Mouse (Mus musculus): ENCODE data around the gene Nrde2.
"Not testable (repeated sequence)": the region's sequence is repeated elsewhere in the genome, so short reads cannot be mapped to it uniquely, and the experiment has no call there.

Nrde2 gene

DNA sequence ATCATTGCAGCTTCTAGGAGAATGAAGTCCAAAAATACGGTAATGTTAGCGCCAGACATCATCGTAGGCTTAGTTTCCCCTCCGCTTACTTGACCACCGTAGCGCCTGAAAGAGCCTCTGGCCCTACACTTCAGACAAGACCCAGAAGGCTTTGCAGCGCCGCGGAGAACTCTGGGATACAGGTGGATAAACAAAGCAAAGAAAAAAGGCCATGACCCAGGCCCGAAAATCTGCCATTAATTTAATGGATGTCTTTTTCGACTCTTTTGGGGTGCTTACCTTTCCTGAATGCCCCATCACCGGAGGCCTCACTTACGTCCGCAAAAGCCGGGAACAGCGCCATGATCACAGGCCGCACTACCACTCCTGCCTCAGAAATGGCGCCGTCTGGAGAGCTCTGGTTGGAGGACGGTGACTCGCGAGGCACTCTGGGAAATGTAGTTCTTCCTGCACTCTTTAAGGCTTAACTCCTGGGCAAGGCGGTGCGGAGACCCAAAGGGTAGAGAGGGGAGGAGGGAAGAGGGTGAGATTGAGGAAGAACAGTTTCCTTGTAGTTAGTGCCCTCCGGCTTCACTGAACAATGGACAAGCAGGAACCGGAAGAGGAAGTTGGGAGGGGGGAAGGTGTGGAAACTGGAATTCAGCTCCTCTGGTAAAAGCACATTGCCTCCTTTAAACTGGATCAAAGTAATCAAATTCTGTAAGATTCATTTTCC lies at the start of gene Nrde2:
Gene Nrde2 (minus strand): TSS at position 393 of the 715 bp plus-strand sequence.
- DNase-seq (ENCODE audit: low read depth, low spot score), result peak; percentile 80

DNA sequence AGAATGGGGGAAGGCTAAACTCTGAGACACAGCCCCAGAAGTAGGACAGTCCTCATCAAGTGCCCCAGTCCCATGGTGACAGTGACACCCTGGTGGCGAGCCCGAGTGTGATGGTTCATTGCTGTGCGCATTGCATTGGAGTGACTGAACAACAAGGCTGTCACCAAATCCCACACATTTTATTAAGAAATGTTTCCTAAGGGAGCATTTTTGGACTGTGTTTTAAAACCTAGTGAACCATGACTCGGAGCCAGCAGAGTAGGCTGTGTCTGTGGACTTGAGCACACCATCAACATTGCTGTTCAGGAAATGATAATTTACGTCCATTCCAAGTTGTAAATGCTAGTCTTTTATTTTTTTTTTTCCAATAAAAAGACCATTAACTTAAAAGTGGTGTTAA lies 47.5 kb upstream of the Nrde2 start:
- DNase-seq (ENCODE audit: low read depth, low spot score), result no peak

DNA sequence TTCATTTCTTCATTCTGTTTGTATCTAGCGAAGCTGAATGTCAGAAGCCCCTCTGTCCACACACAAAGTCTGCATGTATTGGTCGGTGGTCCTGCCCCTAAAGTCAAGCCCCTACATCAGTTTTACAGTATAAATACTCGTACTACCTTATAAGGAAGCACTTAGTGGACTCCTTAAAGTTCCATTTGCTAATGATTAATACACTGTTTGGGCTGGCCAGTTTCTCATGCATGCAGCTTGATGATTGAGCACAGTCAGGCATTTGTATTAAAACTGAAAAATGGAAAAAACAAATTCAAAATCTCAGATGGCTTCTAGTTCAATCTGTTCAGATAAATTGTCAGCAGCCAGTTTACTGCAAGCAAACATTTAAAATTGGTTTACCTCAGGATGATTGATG lies 47.1 kb upstream of the Nrde2 start:
- no peak for DNase-seq (ENCODE audit: low read depth, low spot score)

DNA sequence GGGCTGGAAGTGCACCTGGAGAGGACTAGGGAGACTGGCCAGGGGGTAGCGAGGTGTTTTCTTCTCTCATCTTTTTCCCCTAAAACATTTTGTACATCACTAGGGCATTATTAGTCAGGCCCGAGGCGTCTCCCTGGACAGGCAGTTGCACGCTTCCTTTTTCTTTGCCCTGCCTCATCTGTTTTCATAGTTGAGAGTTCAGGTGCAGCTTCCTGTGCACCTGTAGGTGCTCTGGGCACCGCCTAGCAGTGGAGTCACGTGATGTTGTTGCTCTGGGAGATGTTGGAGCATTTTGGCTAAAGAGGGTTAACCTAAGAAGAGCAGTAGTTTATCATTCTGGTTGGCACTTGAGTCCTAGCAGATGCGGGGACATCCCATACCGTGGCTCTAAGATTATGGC lies 45.7 kb upstream of the Nrde2 start:
- no peak for DNase-seq (ENCODE audit: low read depth, low spot score)

DNA sequence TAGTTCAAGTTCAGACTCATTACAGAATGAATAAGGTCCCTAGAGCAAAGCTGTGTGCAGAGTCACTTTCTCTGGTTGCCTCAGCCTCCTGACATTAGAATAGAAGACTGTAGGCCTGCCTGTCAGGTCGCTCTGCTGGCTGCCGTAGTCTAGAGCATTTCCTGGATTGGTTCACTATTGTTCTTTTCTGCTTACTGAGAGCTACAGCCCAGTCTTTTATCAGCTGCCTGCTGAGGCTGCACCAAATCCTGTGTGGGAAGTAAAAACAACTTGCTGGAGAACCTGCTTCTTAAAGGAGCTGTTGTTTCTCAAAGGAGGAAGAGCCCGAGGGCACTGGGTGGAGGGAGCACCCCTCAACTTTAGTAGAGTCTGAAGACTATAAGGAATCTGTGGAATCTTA lies 44.3 kb upstream of the Nrde2 start:
- DNase-seq (ENCODE audit: low read depth, low spot score), result no peak

DNA sequence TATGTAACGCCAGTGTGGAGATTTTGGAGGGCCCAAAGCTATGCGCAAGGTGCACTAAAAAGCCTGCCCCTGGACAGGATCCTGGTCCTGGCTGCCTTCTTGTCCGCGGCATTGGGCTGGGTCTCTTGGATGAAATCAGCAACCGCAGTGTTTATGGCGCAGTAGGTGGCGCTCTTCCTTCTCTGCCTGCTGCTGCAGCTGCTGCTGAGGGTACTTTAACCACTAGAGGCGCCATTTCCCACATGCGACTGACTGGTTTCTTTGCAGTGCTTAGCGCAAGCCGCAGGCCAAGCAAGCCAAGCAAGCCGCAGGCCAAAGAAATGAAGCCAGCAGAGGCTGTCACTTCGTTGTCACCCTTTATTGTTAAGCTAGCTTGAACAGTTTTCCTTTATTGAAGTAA lies 42.4 kb upstream of the Nrde2 start:
- DNase-seq (ENCODE audit: low read depth, low spot score), result peak; percentile 94

DNA sequence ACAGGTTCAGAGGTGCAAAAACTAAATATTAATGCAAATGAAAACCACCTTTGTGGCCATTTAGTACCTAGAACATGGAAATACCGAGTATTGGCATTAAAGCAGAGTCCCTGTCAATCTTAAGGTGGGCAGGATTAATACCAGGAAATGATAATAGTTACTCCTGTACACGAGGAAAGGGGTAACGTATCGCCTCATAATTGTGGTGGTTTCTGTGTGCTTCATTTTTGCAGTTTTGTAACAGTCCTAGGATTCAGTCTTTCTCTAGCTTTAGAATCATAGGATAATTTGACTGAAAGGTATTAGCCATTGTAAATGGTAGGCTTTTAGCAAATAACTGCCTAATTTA lies 41.9 kb upstream of the Nrde2 start:
- no peak for DNase-seq (ENCODE audit: low read depth, low spot score)

DNA sequence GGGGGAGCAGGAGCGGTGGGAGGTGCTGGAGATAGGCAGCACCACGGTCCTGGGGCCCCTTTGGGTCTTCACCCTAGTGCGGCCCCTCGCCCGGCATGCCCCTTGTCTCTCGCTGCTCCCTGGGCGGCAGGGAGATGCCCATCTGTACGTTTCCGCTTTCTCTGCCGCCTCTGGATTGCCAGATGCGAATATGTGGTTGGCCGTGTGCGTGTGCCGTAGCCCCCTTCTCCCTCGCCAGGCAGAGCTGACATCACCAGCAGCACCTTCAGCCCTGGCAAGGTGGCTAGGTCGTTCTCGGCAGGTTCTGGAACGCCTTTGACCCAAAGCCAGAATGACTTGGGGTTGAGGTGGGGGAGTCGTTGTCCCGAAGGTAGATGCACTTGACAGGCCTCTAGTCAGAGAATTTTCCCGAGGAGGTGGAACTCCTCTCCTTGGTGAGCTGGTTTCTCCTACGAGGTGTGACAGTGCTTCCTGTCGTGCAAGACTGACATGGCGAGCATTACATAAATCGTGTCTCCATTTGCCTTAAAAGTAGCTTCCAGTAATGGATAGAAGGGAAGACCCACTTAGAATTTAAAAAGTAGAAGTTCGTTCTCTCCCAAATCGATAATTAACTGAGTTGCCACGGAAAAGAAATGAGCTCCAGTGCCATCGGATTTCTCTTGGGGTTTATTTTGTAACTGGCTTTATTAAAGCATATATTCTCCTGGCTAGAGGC lies 41.4 kb upstream of the Nrde2 start:
- DNase-seq (ENCODE audit: low read depth, low spot score), result no peak

DNA sequence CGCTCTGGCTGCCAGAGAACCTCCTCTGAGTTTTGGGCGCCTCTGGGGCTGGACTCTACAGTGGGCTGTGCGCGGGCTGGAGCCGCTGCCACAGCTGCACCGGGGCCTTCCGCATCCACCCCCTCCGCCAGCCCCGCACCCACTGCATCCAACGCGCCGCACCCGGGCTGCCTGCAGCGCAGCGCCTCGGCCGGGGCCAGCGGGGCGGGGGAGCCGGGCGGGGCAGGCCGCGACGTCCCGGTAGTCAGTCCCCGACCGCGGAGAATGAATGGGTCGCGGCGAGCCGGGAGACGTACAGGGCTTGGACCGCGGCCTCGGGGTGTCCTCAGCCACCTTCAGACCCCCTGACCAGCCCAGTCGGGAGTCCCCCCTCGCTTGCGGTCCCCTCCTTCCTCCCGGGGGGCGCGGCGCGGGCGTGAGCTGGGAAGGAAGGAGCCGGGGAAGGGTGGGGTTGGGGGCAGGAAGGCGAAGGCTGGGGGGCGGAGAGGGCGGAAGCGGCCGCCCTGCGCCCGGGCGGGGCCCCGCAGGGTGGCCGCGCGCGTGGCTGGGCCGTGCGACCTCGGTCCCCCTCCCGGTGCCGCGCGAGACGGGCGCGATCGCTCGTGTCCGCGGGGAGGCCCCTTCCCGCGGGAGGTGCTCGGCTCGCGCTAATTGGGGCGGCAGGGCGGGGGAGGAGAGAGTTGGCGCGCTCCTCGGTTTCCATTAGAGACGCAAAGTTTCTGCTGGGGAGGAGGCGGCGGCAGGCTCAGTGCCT lies 40.6 kb upstream of the Nrde2 start:
- DNase-seq (ENCODE audit: low read depth, low spot score), result no peak

DNA sequence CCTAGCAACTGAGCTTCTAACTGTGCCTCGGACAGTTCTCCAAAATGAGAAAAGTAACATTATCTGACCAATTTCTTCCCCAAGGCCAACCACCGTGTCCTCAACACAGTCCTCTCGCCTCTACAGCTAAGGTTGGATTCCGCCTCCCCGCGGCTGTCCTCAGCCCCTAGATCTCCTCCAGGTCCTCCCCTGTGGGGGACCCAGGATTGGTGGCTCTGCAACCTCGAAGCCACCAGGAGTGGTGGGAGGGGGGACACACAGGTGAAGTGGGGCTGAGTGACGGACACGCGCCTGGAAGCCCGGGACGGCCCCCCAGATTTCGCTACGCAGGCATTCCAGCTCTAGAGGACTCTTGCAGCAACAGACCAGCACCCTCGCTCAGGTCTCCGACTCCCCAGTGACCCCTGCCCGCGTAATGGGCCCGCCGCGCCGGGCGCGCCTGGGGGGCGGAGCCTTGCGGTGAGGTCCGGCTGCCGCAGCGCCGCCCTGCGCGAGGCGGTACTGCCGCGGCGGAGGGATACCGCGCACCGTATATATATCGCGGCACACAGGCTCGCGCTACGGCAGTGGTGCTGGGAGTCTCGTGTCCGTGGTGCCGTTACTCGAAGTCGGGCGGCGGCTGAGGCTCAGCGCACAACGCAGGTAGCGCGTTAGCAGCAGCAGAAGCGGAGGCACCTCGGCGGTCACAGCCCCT lies 39.7 kb upstream of the Nrde2 start, which contains the start of gene Calm1:
Gene Calm1 (plus strand): TSS at position 469 of the 694 bp plus-strand sequence.
- peak; percentile 89 for DNase-seq (ENCODE audit: low read depth, low spot score)

DNA sequence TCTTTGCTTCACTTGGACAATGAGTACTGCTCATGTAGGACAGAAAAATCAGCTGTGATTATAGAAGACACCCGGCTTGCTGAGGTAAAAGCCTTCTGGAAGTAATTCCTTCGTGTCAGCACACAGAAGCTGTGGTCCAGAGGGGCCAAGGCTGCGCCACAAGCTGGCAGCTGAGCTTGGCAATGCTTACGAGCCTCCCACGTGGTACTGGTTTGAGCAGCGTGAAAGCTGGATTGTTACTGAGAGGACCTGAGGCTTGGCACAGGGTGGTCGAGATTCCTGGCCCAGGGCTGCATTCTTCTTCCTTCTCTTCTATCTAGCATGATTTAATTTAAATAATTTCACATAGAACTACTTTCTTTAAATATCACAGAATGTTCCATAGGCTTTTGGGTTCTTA lies 37.3 kb upstream of the Nrde2 start:
- no peak for DNase-seq (ENCODE audit: low read depth, low spot score)

DNA sequence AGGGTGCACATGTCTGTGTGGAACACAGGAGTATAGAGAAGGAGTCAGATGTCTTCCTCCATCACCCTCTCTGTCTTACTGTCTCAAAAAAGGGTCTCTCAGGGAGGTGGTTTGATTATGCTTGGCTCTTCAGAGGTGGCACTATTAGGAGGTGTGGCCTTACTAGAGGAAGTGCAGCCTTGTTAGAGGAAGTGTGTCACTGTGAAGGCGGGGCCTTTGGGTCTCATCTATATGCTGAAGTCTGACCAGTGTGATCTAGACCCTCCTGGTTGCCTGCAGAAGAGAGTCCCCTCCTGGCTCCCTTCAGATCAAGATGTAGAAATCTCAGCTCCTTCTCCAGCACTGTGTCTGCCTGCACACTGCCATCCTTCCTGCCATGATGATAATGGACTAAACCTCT lies 34.7 kb upstream of the Nrde2 start:
- DNase-seq (ENCODE audit: low read depth, low spot score), result no peak

DNA sequence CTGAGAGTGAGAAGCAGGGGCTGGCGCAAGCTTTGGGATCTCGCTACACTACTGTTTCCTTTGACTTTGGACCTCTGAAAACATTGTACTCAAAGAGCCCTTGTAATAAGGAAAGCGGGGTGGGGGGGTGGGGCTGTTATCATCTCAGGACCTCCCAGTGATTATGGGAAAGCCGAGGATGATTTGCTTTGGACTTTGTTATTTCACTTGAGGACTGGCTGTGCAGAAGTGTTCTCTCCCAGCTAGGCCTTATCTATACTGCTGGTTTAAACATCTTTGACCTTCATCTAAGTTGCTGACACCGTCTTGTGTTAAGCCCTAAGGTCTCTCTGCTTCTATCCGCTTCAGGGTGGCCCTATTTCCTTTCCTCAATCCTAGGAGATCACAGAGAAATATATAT lies 31.3 kb upstream of the Nrde2 start:
- DNase-seq (ENCODE audit: low read depth, low spot score), result no peak

DNA sequence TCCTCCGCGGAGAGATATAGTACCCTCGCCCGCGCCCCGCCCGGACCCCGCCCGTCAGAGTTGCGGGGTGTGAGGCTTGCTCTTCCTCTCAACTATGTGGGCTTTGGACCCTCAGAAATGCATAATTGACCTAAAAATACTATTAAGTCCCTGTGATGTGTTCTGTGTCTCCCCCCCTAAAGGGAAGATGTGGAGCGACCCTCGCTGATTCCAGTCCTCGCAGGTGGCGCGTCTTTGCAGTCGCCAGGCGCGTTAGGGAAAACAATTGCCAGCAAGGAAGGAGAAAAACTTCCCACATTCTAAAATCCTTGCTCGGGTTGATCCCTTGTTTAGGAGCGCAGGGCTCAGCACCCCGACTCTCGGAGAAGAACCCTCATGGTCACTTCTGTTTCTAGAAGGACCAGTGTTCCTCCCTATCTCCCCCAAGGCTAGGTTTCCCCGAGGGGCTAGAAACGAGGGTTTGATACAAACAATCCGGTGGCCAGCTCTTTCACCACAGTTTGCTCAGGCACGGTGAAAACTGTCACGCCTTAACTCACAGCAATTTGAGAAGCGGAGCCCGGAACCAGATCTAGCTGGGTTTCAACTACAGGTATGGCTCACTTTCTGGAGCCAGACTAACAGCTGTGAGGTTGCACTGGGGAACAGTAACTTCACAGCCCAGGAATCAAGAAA lies 28.4 kb upstream of the Nrde2 start:
- DNase-seq (ENCODE audit: low read depth, low spot score), result no peak

DNA sequence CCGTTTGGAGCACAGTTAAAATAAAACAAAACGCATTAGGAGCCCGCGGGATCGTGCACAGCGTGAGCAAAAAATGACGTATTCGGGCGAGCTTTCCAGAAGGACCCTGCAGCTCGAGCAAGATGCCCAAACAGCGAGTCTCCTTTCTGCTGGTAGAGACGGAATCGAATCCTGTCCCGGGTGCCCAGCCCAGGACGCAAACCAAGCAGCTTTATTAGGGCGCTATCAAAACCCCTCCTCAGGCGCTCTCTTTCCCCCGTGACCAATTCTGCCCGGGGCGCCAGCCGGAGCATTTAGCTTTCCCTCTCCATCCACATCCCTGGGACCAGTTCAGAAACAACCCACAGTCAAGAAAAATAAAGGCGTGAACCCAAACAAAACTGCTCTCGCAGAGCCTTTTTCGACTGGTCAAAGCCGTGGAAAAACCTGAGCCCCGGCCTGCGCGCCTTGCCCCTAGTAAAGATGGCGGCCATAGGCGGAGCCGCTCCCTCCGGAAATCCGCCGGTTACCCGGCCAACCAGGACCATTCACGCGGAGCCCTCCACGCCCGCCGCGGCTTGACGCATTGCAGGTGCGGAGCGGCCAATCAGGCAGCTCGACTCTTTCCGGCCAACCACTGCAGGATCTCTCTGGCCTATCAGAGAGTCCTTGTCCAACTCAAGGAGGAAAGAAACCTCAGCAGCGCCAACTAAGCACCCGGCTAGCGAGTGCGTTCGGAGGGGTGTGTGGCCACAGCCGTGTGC lies 27.7 kb upstream of the Nrde2 start:
- DNase-seq (ENCODE audit: low read depth, low spot score), result peak; percentile 97

DNA sequence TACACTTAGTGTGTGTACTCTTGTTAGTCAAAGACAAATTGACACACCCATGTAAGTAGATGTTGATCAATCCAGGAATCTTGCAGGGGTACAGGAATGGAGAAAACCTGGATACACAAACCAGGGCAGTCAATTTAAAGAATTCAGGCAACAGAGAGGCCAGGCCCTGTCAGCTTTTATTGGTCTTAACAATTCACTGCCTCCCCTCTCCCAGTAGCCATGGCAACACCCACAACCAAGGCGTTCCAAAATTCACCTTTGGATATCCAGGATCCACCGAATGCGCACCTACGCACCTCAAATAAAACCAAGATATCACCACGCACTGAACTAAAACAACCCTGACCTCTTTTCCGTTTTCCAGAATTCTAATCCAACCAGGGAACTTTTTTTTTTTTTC lies 26.9 kb upstream of the Nrde2 start:
- DNase-seq (ENCODE audit: low read depth, low spot score), result no peak

DNA sequence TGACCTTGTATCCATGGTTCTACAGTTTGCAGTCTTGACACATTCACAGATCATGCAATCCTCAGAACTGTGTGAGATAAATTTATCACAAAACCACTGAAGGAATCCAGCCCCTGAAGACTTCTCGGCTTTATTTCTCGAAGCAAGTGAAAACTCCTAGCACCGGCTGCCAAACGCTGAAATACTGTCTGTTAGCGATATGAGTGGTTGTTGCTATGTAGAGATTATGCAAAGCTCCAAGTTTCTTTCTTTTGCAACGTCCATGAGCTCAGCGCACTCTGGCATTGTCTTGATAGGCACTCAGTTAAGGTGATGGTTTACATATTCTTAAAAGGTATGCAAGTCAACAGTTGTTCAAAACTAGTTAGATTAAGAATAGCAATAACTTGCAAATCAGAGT lies 26.4 kb upstream of the Nrde2 start:
- no peak for DNase-seq (ENCODE audit: low read depth, low spot score)

DNA sequence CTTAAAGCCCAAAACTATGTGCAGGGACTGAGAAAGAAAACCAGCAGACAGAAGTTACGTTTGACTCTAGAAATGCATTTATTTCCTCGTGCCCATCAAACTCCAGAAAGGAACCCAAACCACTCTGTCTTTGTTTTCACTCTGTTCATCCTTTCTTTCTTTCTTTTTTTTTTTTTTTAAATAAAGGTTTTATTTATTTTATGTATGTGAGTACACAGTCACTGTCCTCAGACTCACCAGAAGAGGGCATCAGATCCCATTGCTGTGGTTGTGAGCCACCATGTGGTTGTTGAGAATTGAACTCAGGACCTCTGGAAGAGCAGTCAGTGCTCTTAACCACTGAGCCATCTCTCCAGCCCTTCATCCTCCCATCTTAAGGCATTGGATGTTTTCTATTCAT lies 25.5 kb upstream of the Nrde2 start:
- DNase-seq (ENCODE audit: low read depth, low spot score), result not testable (repeated sequence)

DNA sequence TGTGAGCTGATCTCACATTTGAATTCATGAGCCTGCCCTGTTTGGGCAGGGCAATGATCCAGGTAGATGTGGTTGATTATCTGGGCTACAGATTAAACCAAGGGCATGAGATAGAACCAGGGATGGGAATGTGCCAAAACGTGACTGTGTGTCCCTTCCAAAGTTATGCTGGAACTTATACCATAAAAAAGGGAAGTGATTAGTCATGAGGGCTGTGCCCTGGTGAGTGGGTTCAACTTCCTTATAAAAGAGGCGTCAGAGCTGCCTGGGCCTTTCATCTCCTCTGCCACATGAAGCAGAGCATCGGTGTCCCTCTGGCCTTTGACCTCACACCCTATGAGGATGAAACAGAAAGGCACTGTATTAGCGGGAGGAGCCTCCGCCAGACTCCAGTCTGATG lies 24.5 kb upstream of the Nrde2 start:
- DNase-seq (ENCODE audit: low read depth, low spot score), result no peak

DNA sequence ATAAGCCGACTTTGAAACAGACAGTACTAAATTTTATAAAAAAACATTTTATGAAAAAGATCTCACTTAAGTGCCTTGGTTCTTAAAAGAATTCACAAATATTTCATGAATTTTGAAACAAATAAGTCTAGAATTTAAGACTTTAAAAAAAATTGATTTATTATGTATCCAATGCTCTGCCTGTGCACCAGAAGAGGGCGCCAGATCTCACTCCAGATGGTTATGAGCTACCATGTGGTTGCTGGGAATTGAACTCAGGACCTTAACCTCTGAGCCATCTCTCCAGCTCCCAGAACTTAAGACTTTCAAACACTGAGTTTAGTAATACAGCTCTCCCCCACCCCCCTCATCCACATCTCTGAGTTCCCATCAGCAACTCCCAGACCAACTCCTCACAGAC lies 23.2 kb upstream of the Nrde2 start:
- DNase-seq (ENCODE audit: low read depth, low spot score), result no peak

DNA sequence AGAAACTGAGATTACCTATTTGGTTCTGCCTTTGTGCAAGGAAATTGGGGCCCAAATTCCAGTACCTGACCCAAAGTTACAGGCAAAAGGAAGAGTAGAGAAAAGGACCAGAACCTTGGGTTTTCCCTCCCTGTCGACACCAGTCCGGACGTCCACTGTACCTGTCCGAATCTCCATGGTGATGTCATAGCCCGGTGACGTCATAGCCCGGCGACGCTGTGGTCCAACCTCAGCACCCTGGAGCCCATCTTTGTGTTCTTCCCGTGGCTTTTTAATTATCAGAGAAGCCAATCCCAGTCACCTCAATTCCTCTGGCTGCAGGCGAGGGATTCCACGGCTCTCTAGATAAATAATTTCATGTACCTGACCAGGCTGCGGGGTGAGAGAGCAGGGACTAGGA lies 21.3 kb upstream of the Nrde2 start:
- no peak for DNase-seq (ENCODE audit: low read depth, low spot score)
